Mouse (Mus musculus): Measurements from ENCODE around the gene Gimap4.

Gene Gimap4

DNA sequence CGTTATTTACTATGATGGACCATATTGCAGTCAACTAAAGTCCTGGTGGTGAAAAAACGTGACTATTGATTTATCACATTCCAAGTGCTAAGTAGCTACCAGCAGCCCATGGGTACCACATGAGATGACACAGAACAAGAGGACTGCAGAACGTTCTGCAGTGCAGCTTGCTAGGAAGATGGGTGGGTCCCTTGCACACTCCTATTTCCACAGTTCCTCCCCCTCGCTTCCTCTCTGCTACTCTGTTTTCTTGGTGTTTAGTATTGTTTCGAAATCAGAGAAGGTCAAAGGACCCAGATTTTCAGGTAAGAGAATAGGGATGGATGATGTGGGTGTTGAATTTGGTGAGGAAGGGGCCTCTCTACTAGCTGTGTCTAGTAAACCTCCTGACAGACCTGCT, at the start of gene Gimap4:
Gene Gimap4, plus strand, starts transcription at position 231 of the 400 bp plus-strand sequence.
- DNase-seq, result no peak

DNA sequence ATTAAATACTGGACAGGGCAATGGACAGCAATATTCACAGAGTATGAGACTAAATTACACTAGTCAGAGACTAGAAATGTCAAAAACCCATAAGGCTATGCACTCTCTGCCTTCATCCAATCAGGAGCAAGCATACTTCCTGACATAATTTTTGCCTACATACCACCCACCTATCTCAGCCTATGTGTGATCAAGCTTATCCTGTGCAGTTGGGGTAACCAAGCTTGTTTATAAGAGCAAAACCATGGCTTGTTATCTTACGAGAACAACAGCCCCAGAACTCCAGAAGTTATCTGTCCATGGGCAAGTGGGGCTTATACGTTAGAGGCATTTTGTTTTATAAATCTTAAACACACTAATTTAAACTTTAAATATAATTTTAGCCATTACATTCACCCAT, 49.2 kb upstream of the Gimap4 start:
- DNase-seq, result no peak

DNA sequence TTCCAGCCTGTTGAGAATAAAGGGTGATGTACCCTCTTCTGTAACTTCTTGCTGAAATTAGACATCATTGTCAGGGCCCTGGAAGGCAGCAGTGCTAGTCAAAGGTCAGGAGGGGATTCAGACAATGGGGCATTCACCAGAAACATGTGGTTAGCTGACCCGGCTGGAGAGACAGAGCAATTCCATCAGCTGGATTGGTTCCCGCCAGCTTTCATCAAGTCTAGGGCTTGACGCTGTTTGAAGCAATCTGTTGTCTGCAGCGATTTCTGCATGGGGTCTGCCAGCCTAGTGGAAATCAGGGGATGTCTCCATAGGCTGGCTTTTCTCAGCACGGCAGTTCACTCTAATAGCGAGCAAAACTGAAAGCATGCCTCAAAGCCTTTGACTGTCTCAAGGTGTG, 47.8 kb upstream of the Gimap4 start:
- DNase-seq, result no peak

DNA sequence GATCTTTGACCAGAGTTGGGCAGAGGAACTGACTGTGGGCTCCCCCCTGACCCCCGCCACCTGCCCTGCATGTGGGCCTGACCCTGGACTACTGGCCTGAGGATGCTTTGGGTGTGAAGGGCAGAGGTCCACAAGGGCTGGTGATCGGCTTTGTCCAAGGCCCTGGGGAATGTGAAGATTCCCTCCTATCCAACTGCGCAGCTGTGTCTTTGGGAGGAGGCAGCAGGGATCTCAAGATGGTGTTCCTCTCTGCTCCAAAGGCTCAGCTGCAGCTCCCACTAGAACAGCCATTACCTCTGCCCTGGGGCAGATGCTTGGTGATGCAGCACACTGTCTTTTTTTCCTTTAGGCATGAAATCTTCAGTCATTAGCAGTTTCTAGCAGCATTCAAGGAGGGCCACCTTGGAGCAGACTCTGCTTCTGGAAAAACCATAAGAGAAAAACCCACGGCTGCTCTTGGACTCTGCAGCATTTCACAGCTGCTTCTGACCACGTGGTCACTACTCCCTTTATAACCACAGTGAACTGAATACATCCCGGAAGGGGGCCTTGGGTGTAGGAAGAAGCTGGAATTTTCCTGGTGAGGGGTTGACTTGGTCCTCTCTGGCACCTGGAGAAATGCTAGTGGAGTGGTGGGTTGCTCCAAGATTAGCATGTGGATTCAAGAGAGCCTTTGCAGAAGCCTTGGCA, 46.4 kb upstream of the Gimap4 start:
- DNase-seq, result no peak

DNA sequence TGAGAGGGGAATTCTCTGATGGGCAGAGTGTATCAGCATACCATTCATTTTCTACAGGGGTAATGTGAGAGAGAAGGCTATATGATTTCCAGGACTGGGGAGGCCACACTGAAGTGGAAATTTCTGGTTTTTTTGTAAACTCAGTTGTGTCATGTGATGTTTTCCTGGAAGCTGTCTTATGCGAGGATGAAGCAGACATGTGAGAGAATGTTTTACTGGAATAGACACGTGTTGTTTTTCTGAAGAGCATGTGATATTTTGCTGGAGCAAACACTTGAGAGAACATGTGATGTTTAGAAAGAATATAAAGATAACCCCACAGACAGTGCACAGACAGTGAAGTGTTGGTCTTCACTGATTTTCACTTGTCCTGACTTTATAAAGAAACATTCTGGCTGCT, 45.8 kb upstream of the Gimap4 start:
- DNase-seq, result no peak

DNA sequence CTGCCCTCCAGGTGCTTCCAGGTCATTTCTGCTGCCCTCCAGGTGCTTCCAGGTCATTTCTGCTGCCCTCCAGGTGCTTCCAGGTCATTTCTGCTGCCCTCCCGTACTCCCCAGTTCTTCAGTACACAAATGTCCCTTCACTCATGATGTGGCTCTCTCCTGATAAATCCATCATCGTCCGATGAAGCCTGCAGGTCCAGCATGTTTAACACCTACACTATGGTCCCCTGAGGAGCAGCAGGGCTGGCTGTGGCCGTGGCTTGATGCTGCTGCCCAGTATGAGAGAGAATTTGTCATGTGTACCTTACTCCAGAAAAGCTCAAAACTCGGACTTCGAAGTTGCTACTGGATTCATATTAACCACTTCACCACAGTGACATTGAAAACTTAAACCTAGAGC, 43.0 kb upstream of the Gimap4 start:
- no peak for DNase-seq

DNA sequence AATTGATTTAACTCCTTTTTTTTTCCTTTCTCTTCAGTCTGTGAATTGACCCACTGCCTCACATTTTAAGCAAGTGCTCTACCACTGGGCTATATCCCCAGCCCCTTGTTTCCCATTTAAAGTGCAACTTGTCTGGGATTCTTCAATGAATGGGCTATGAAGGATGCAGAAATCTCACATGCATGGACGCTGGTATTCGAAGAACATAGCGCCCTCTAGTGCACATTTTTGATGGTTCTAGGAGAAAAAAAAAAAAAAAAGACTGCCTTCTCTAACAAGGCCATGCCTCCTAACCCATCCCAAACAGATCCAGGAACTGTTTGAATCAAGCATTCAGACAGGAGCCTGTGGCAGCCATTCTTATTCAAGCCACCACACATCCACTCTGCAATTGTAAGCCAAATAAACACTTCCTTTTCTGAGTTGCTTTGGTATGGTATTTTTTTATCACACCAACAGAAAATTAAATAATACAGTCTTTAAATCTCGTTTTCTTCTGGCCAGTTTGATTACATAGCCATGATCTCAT, 41.5 kb upstream of the Gimap4 start:
- peak in 1 of 2 experiments; percentile 36 for DNase-seq

DNA sequence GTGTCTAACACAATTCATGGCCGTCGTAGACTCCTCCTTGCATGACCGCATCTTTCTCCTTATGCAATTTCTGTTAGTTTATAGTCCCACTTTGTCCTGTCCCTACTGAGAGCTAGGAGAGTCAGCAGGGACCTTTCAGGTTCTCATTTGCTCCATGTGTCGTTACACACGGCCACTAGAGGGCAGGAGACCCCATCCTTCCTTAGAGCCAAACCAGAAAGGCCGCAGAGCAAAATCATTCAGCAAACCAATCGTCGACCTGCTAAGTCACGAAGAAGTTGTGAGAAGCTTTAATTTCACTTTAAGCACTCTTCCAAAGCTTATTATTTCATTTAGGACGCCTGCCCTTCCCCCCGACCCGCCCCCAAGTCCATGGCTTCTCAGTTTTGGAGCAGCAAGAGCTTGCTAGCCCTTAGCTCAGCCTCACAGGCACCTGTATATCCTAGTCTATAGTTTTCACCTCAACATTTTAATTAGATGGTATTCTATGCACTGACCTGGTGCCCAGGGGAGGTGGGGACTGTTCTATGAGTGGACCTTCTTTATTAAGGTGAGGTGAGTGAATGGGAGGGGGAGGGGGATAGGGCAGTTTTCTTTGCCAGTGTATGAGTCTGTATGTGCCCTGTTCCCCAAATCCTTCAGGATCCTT, 38.6 kb upstream of the Gimap4 start:
- peak; percentile 84 to 88 for DNase-seq

DNA sequence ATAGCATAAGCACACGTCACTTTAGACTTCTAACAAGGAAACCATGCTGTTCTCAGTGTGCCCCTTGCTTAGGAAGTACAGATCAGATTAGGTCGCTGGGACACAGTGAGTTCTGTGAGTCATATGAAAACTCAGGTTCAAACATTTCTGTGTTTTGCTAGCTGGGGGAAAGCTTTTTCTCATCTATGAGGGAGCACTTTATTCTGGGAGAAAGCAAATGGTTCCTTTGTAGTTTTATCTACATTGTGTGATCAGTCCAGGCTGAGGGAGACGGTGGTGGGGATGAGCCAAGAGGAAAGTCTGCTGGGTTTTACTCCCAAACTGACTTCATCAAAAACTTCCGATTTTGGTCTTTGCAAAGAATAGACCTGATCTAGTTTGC, 38.0 kb upstream of the Gimap4 start:
- no peak for DNase-seq

DNA sequence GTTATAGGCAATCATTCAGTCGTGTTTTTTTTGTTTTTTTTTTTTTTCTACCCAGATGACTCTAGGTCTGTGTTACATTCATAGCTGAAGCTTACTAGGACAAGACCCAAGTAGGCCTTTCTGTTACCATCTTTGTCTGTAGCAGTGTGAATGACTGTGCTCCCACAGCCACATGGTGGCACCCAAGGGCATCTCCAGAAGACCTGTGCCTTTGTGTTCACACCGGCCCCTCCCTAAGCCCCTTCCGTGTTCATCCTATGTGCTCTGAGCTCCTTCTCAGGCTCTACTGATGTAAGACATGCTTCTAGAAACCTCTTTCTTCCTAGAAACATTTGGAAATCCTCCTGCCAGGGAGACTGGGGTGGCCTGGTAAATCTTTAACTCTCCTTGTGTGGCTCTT, 37.4 kb upstream of the Gimap4 start, which contains the start of gene Gimap8:
Gene Gimap8, plus strand, starts transcription at position 240 of the 400 bp plus-strand sequence.
- DNase-seq, result peak; percentile 70 to 83

DNA sequence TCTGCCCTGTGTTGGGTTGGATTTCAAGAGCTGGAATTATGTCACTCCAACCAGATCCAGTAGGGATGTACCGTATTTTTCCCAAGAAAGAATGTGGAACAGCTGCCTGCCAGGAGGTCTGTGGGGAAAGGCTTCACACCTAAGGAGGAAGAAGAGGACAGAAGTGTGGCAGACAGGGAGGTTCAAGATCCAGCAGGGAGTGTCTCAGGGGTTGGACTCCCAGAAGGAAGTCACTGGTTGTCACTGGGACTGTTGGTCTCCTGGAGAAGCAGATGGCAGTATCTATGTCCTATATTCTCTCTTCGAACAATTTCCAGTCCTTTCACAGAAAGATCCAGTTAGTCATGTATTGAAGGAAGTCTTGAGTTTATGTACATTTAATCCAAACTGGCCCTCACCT, 36.7 kb upstream of the Gimap4 start:
- no peak for DNase-seq

DNA sequence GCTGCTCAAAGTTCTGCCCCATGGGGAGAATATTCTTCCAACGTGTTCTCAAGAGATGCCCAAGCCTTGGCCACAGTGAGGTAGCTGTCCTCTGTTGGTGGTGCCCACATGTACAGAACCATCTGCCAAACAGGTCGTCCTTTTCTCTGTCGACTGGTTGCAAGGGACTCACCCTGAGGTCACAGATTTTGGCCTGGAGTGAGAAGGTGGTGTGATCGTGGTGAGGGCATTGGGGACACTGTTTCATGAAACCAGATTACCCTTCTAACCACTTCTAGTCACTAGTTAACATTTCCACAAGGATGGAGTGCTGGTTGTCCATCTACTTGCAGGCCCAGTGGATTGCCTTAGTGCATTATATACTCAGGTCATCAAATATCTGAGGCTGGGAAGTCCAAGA, 35.6 kb upstream of the Gimap4 start:
- DNase-seq, result no peak

DNA sequence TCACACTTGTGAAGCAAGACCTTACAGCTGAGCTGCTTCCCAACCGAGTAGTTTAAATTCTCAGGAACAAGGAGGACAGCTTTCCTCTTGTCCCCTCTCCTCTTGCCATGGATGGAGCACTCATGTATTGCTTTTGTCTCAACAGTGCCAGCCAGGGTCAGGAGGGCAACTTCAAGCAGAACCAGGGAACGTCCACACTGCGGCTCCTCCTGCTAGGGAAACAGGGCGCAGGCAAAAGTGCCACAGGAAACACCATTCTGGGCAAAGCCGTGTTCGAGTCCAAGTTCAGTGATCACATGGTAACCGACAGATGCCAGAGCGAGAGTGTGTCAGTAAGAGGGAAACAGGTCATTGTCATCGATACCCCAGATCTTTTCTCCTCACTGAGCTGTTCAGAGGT, 34.3 kb upstream of the Gimap4 start:
- no peak for DNase-seq

DNA sequence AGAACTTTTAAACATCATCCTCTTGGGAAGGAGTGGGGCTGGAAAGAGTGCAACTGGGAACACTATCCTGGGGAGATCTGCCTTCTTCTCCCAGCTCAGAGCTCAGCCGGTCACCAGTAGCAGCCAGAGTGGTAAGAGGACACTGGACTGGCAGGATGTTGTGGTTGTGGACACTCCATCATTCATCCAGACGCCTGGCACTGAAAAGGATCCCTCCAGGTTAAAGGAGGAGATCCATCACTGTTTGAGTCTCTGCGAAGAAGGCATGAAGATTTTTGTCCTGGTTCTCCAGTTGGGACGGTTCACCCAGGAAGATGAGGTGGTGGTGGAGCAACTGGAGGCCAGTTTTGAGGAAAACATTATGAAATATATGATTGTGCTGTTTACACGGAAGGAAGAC, 25.6 kb upstream of the Gimap4 start:
- DNase-seq, result no peak

DNA sequence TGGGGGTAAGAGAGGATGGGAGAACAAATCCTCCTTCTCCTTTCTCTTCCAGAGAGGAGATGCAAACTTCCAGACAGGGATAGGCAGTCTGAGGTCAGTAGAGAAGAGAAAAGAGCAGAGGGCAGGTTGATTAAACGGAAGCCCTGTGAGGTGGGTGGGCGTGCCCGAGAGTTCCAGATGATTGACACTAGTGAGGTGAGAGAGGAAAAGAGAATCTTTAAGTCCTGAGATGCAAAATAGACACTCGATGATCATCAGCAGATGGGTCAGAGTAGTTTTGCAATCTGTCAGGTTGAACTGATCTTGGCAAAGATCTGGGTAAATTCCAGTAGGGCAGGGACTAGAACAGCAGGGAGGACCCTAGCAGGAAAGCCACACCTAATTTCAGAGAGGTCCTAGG, 19.6 kb upstream of the Gimap4 start:
- DNase-seq, result no peak

DNA sequence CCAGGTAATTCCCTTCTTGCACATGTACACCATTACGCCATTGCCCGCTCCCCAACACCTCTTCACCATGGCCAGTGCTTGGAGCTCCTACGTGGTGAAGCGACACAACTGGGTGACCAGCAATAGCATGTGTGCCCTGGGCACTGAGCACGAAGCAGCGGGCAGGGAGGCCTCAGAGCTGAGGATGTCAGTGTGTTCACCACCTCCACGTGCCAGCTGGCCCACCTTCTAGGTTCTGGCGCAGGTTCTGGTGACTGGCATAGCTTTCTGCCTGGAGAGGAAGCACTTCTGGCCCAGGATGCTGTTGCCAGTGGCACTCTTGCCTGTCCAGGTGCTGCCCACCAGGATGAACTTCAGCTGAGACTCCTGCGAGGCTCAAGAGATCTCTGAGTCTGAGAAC, 18.9 kb upstream of the Gimap4 start:
- DNase-seq, result no peak

DNA sequence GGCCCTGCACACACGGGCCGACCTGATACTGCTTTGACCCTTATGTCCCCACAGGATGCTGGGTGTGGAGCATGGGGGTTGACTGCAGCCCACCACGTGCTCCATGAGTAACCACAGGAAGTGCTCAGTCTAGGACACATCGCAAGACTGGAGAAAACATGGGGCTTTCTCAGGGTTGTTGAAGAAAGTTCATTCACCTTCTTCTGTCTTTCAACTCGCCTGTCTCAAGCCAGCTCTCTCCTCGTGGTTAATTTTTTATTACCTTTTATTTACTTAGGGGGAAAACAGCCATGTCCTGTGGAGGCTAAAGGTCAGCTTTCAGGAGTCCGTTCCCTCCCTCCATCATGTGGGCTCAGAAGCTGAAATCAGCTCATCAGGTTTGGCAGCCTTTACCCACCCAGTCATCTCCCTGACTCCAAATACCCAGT, 18.2 kb upstream of the Gimap4 start:
- DNase-seq, result no peak

DNA sequence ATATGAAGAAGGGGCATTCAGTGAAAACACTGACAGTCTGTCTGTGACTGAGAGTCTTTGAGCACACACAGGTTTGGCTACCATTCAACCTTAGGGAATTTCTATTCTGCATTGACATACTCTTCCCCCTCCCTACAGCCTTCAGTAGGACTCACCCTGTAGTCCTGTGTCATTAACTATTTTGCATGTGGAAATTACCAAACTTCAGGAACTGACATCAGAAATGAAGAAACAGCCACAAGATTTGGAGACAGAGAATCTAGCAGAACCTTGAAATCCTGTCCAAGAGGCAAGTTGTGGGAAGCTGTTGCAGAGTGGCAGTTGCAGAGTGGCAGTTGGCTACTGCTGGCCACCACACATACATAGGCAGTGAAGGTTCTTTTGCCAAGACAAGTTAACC, 16.3 kb upstream of the Gimap4 start:
- no peak for DNase-seq

DNA sequence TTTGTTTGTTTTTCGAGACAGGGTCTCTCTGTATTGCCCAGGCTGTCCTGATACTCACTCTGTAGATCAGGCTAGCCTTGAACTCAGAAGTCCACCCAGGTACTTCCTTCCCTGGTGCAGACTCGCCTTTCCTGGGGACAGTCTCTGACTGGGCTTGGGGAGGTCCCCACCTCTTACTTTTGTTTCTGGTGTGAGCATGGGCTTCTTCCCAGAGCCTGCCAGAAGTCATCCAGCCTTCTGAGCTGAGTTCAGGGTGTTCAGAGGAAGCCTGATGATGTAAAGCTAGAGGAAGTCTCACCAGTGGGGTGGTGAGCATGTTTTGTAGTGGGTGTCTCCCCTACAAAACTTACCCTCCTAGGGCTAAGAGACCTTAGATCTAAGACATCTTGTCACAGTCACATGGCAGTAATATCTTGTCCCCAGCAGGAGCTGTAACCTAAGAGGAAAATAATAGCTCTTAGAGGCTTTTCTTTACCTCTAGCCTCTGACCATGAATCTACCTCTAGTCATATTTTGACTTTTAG, 14.8 kb upstream of the Gimap4 start:
- DNase-seq, result no peak

DNA sequence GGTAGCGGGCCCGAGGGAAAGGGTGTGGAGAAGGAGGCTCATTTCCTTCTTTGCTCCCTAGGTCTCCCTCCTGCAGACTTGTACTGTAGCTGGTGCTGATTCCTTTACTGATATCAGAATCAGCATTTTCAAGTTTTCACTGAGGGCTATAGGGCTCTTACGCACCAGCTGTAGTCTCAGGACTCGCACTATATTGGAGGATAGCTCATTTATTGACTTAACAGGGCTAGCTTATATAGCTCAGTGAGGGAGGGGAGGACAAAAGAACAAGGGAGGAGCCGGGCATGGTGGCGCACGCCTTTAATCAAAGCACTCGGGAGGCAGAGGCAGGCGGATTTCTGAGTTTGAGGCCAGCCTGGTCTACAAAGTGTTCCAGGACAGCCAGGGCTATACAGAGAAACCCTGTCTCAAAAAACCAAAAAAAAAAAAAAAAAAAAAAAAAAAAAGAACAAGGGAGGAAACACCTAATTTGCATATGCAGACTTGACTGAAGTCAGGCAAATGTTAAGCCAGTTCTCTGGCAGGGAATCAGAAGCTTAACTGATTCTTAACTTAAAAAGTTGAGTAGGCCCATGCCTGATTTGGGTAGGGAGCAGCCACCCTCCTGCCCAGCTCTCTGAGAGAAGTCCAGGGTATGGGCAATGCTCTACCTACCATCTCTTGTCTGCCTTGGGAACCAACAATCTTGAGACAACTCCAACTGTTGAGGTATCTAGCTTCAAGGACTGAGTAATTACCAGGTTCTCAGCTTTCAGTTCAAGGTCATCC, 9.9 kb upstream of the Gimap4 start:
- DNase-seq, result no peak

DNA sequence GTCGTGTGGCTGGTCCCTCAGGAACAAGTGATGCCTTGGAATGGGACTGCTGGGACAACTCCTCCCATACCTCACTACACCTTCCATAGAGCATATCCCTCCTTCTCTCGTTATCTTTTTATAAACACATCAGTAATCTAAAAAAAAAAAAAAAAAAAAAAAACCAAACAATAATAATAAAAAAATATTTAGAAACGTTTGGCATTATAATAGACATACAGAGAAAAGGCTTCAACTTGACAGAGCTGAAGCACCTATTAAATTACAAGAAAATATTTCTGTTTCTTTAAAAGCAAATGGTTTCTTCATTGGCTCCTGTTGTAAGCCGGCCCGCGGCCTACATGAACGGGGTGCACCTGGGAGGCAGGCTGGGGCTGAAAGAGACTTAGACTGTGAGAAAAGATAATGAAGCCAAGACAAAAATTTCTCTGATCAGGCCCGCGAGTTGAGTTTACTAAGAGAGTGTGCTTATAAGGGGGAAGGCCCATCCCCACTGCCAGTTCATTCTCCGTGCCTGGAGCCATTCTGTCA, 8.9 kb upstream of the Gimap4 start:
- peak in 1 of 2 experiments; percentile 30 for DNase-seq

DNA sequence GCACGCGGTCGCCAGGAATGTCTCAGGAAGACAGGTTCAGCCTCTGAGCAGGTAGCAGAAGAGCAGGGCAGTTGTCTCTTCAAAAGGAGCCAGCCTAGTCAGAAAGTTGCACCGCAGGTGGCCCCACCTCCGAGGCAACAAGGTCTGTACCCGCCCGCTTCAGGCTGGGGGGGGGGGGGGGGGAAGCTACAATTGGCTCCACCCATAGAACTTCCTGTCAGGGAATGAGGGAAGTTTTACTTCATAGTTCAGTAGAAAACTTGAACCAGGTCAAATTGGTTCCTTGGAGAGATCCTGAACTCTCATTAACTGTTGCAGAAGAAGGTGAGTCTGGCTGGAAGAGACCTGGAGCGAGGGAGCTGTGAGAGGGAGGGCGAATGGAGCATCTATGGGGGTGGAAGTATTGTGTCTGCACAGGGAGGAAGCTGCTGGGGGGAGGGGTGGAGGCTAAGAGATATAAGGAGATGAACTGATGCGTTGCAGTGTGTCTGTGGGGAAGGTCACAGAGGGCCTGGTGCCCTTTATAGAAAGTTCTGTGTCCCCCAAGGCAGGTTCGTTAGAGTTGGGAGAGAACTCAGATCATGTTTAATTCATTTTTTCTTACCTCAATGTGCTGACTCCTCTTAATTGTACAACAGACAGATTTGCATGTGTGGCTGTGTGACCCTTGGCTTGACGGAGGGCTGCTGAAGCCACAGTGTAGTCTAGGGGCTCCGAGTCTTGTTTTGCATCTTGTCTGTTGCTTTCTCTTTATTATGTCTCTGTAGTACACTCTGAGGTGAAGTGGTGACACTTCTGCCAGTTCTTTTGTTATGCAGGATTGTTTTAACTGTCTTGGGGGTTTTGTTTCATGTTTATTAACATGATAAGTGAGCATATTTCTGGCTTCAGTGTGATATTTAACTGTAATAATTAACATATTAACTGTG, 8.2 kb upstream of the Gimap4 start, which contains the start of gene Gimap9:
Gene Gimap9, plus strand, starts transcription at position 199 of the 929 bp plus-strand sequence.
- DNase-seq, result peak; percentile 50 to 70
